Mouse (Mus musculus) hindbrain, postnatal 0 days (tissue): ENCODE results near the gene 4930452B06Rik. TPM values are rescaled to one million over a fixed set of nuclear protein-coding genes. Genes with fewer than 3 reads are reported as not detected.

Source experiments
- ATAC-seq: fragments of 200-750 bp; cut with Nextera tagmentation; 2 replicates; pipeline ENCODE4 v1.8.0; 2017; ENCODE audit warnings: mild to moderate bottlenecking, moderate TSS enrichment, moderate library complexity
- DNase-seq: peaks from one replicate; pipeline ENCODE4 v3.0.0-alpha.2; 2015; ENCODE audit warnings: low spot score
- H3K27ac ChIP-seq: fragments of 300-500 bp; sonication (generic); 2 replicates; pipeline ENCODE4 v1.5.1; 2014; ENCODE audit warnings: mild to moderate bottlenecking
- H3K27me3 ChIP-seq: fragments of 300-500 bp; sonication (generic); 2 replicates; pipeline ENCODE4 v1.6.1; 2014; ENCODE audit warnings: low read length, mixed read lengths; ENCODE audit not compliant: insufficient read depth
- H3K36me3 ChIP-seq: fragments of 300-500 bp; sonication (generic); 2 replicates; pipeline ENCODE4 v1.6.1; 2014; ENCODE audit warnings: low read length, mixed read lengths; ENCODE audit not compliant: insufficient read depth
- H3K4me1 ChIP-seq: fragments of 300-500 bp; sonication (generic); 2 replicates; pipeline ENCODE4 v1.6.1; 2014; ENCODE audit warnings: antibody characterized with exemption, low read length, mixed read lengths; ENCODE audit not compliant: insufficient read depth
- H3K4me2 ChIP-seq: fragments of 300-500 bp; sonication (generic); 2 replicates; pipeline ENCODE4 v1.6.1; 2014; ENCODE audit warnings: low read depth, mild to moderate bottlenecking, low read length, moderate library complexity, mixed read lengths
- H3K4me3 ChIP-seq: fragments of 300-500 bp; sonication (generic); 2 replicates; pipeline ENCODE4 v1.5.1; 2014; ENCODE audit warnings: low read length
- H3K9ac ChIP-seq: fragments of 300-500 bp; sonication (generic); replicated peaks from 2 replicates; pipeline ENCODE4 v1.6.1; 2014; ENCODE audit warnings: mild to moderate bottlenecking, low read length, moderate library complexity, mixed read lengths
- H3K9me3 ChIP-seq: fragments of 300-500 bp; sonication (generic); 2 replicates; pipeline ENCODE4 v1.6.1; 2016; ENCODE audit warnings: low read length, mixed read lengths
- CTCF ChIP-seq: IDR thresholded peaks from 2 replicates; pipeline ENCODE4 v1.5.1; 2016; ENCODE audit warnings: antibody characterized with exemption, control low read depth, low read depth
- WGBS: fragments of 180-500 bp; shearing (Covaris S2); extraction: QIAGEN DNeasy Blood & Tissue Kit; methylation state at CpG from one replicate; pipeline ENCODE4 v1.1.7; 2014; 5-methylcytosine and 5-hydroxymethylcytosine counted together
- polyA plus RNA-seq: library from polyadenylated mRNA; unstranded; fragments of >200 nt; fragmentation: Nextera tagmentation; extraction: Ambion mirVana; gene quantifications from 2 replicates; pipeline ENCODE4 v1.2.1, GENCODE M21; 2015
- total RNA-seq: library from RNA; depleted of rRNA; stranded (reverse); fragments of >200 nt; gene quantifications from 2 replicates; pipeline ENCODE4 v1.2.3, GENCODE M21; 2014

The 4930452B06Rik gene
- total and polyA plus RNA-seq, 2 experiments from 2014 or later = 8.9 to 9.0 TPM

DNA sequence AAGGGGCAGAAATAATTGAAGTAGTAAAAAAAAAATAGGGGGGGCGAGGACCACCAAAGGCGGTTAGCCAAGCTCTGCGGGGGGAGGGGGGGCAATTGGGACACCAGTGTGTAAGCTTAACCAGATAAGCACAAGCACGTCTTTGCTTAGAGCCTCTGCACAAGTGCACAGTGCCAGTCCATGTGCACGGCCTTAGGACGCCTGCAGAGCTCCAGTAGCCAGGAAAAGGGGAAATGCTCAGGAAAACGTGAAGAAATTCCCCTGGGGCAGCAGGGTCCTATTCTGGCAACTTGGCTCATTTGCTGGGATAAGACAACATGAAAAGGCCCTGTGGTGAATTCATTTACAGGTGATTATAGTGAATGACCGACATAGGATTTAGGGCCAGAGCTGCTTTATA, 188.7 kb downstream of the 4930452B06Rik start:
- DNase-seq = no peak
- WGBS = 67% methylated on average over 8 of the region's 8 CpGs

DNA sequence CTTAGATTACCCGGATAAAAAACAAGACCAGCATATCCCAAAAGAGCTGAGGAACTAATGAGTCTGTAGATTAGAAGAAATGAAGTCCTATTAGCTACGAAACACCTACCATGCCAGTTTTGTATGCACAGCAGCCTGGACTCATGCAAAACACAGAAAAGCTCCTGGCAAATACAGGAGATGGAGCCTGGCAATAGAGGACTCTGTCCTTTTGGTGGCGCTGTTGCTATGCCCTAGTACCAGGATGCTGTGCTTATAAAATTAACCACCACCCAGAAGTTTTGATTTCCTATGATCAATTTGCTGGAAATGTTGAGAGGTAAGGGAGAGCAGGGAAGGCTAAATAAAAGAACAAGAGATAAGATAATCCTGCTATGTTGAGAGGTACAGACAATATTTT, 189.4 kb downstream of the 4930452B06Rik start:
- Histone ChIP-seq H3K27ac (no peak overlapping the region), H3K9ac (no peak overlapping the region), H3K27me3 (no peaks in the 10 kb centered on the region), H3K4me1 (peaks cover 5% of the 10 kb centered on the region; the same call in 1 of the 2 replicates), H3K4me2 (no peak overlapping the region), H3K4me3 (no peak overlapping the region), H3K9me3 (no peaks in the 10 kb centered on the region), H3K36me3 (no peaks in the 10 kb centered on the region)
- whole genome bisulfite sequencing = 59% methylated on average over 3 of the region's 3 CpGs
- DNase-seq (peak; percentile 89), ATAC-seq (no peak)
- TF ChIP-seq CTCF = peak; percentile 78

More for the DNA sequence above, 188.7 kb downstream of the 4930452B06Rik start:
- Histone ChIP-seq H3K4me3 (no peak overlapping the region), H3K9me3 (no peaks in the 10 kb centered on the region), H3K9ac (no peak overlapping the region), H3K36me3 (no peaks in the 10 kb centered on the region), H3K27ac (no peak overlapping the region), H3K4me1 (peaks cover 5% of the 10 kb centered on the region; the same call in 1 of the 2 replicates), H3K27me3 (no peaks in the 10 kb centered on the region), H3K4me2 (no peak overlapping the region)
- no peak for ATAC-seq
- TF ChIP-seq CTCF = no peak

DNA sequence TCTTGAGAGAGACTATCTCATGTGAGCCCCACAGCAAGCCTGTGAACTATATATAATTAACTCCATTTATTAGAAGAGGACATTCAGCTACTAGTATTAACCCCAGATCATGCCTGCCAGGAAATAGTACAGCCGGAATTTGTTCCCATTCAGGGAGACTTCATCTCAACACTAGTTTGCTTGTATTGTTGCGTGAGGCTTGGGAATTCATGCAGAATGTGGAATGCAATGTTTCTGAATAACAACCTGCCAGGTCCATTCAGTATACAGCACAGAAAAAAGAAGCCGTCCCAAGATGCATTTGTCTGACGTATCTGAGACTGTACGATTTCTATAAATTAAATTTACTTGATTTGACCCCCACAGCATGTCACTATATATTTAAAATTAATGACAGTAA, 190.2 kb downstream of the 4930452B06Rik start:
- ATAC-seq = no peak
- Histone ChIP-seq H3K36me3 (no peaks in the 10 kb centered on the region), H3K4me3 (no peak overlapping the region), H3K27me3 (no peaks in the 10 kb centered on the region), H3K27ac (no peak overlapping the region), H3K9me3 (no peaks in the 10 kb centered on the region), H3K4me1 (peaks cover 5% of the 10 kb centered on the region; the same call in 1 of the 2 replicates), H3K4me2 (no peak overlapping the region), H3K9ac (no peak overlapping the region)
- no peak for DNase-seq
- WGBS = 67% methylated on average over 5 of the region's 5 CpGs
- TF ChIP-seq CTCF = no peak

DNA sequence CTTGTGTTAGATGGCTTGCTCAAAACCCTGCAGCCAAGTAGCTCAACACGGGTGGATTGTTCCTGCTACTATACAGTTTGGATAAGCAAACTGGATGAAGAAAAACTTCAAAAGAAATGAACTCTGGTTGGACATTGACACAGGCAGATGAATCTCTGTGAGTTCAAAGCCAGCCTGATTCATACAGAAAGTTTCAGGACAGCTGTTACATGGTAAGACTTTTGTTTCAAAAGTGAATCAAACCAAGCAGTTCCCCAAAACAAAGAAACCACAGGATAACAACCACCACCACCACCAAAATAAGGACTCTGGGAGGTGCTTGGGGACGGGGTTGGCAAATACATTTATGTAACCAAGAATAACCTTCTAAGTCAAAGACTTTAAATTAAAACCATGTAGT, 193.2 kb downstream of the 4930452B06Rik start:
- no peak for DNase-seq
- no peaks in the 10 kb centered on the region for H3K27me3 ChIP-seq
- TF ChIP-seq CTCF = no peak
- H3K4me2 ChIP-seq = no peak overlapping the region
- H3K27ac ChIP-seq = no peak overlapping the region
- ATAC-seq = no peak
- peaks cover 5% of the 10 kb centered on the region; the same call in 1 of the 2 replicates for H3K4me1 ChIP-seq
- H3K36me3 ChIP-seq = no peaks in the 10 kb centered on the region
- H3K9me3 ChIP-seq = no peaks in the 10 kb centered on the region
- no peak overlapping the region for H3K4me3 ChIP-seq
- 85% methylated on average over 2 of the region's 2 CpGs for WGBS
- no peak overlapping the region for H3K9ac ChIP-seq

DNA sequence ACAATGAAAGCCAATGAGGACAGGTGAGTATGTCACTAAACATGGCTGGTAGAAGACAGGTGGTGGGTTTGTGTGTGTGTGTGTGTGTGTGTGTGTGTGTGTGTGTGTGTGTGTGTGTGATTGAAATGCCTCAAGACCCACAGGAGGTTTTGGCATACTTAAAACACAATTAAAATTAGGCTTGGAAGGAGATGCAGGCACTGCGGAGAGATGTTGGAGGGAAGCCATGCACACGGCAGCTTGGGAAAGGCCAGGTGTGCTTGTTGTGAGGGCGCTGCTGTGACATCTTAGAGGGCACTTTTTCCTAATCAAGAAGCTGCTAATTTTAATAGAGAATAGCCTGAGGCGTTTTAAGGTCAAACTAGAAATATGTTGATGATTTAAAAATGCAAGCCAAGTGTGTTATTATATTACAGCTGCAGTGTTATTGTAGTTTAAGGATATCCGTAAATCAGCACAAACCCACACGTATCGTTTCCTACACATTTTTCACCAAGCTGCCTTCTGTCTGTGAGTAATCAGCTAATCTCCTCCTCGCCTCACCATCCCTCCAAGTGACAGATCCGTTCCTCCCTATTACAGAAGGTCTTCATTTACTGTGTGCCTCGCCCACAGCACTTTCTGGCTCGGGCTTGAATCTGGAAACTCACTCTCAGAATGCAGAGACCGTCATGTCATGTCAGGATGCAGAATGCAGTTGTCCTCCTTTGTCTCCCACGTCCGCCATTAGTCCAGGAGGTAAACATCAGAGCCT, 201.5 kb downstream of the 4930452B06Rik start:
- ATAC-seq (peak; percentile 57; the same call in 1 of the 2 replicates), DNase-seq (peak; percentile 67)

DNA sequence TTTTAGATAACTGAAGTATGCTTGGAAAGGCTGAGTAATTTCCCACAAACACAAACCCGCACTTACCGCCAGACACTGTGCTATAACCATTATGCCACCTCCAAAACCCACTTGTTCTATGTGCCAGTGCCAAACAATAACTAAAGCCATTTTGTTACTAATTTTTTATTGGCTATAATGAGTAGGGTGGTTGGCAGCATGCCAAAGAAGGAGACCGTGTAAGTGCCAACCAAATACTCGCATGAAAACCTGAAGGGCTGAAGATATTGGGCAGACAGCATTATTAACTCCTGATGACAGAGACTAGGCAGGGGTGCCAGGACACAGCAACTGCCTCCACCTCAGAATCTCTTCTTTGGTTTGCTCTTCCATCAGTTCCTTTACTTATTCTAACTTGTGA, 203.1 kb downstream of the 4930452B06Rik start:
- DNase-seq = peak; percentile 63
- no peak for ATAC-seq
- H3K9ac ChIP-seq = no peak overlapping the region
- no peaks in the 10 kb centered on the region for H3K4me1 ChIP-seq
- TF ChIP-seq CTCF = no peak
- H3K27me3 ChIP-seq = no peaks in the 10 kb centered on the region
- WGBS = 51% methylated on average over 4 of the region's 4 CpGs
- H3K4me3 ChIP-seq = no peak overlapping the region
- H3K36me3 ChIP-seq = no peaks in the 10 kb centered on the region
- H3K4me2 ChIP-seq = no peak overlapping the region
- H3K9me3 ChIP-seq = no peaks in the 10 kb centered on the region
- no peak overlapping the region for H3K27ac ChIP-seq

More for the DNA sequence above, 201.5 kb downstream of the 4930452B06Rik start:
- WGBS = 44% methylated on average over 14 of the region's 14 CpGs
- Histone ChIP-seq H3K4me2 (no peak overlapping the region), H3K9me3 (no peaks in the 10 kb centered on the region), H3K27me3 (no peaks in the 10 kb centered on the region), H3K4me1 (no peaks in the 10 kb centered on the region), H3K36me3 (no peaks in the 10 kb centered on the region), H3K4me3 (no peak overlapping the region), H3K27ac (peak overlapping the region; percentile 36; the same call in 1 of the 2 replicates), H3K9ac (no peak overlapping the region)
- no peak for TF ChIP-seq CTCF

DNA sequence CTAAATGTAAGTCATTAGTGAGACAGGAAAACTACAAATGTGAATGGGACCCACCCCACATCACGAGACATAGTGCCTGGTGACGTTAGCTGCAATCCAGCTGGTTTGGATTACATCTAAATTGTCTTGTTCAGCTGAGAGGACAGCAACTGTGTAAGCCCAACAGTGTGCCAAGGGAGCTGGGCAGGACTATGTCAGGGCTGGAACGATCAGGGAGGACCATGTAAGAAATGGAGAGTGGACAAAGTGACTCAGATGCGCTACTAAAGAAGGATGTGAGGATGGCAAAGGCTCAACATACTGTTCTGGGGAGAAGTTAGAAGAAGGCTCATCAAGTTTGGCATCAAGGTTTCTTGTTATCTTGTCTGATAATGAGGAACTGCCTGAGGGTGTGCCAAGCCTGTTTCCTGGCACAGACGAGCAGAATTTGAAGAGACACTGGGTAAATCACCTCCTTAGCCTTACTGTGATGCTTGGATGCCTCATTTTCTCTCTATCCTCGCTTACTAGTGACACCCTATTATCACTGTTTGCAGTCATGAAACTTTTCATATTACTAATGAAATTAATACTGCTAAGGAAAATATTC, 203.6 kb downstream of the 4930452B06Rik start:
- no peaks in the 10 kb centered on the region for H3K4me1 ChIP-seq
- no peak overlapping the region for H3K4me2 ChIP-seq
- H3K27ac ChIP-seq = no peak overlapping the region
- no peak overlapping the region for H3K4me3 ChIP-seq
- no peaks in the 10 kb centered on the region for H3K9me3 ChIP-seq
- WGBS = 56% methylated on average over 6 of the region's 6 CpGs
- H3K36me3 ChIP-seq = no peaks in the 10 kb centered on the region
- no peak overlapping the region for H3K9ac ChIP-seq
- ATAC-seq (no peak), DNase-seq (peak; percentile 20)
- H3K27me3 ChIP-seq = no peaks in the 10 kb centered on the region
- TF ChIP-seq CTCF = no peak
